In the genomic region with DNA sequence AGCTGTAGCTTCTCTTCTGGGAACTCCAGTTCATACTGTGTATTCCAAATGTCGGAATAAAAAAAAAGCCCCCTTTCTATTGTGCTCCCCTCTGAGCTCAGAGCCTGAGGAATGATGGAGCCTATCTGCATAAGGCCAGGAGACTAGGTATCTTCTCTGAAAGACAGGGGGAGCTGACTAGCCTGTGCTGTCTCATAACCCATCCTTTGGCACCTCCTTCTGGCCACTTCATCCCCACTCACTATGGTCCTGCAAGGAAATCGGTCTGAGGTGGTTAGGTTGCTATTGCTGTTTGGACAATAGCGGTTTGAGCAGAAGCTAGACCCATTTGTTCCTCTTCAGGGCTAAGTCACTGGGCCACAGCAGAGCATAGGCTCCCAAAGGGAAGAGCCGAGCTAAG, we compare ENCODE assay signal across 11 mouse cellular contexts. TPM values are rescaled to one million over a fixed set of nuclear protein-coding genes. Genes with fewer than 3 reads are reported as not detected.
DNase-seq lines count a peak whose midpoint lies in the region; ATAC-seq and TF ChIP-seq lines count a peak whose summit lies in the region.
"Had no signal": no experiment of that assay in that cellular context is flagged by ENCODE, and none has a peak within 500 bp of the region (broad histone marks: within the 10 kb centered on the region; RNA-seq: fewer than 3 reads in every experiment).

No protein-coding gene starts in this region.

- no peaks in the 10 kb centered on the region for H3K27me3 ChIP-seq in cerebellum, adult 2 months (ENCODE audit: control insufficient read depth, insufficient read depth, low read length)
- H3K27me3 ChIP-seq in kidney, embryonic 16.5 days (ENCODE audit: insufficient read depth, low read length), result no peaks in the 10 kb centered on the region
- no peaks in the 10 kb centered on the region for H3K27me3 ChIP-seq in hindbrain, embryonic 14.5 days (ENCODE audit: control insufficient read depth, insufficient read depth, low read length)
- H3K27me3 ChIP-seq: neural tube, embryonic 12.5 days had no signal

- no peak for DNase-seq in cerebellum, adult 2 months
- DNase-seq in cerebellum, postnatal 4 days (ENCODE audit: low spot score in 2 of 2), result no peak
- DNase-seq in kidney, adult 18-20 months, result no peak
- peak; percentile 80 for DNase-seq in NIH3T3 (ENCODE audit: low read depth)
- DNase-seq in lung, postnatal 36 days, result peak; percentile 50
- no peak for DNase-seq in ovary, postnatal 36 days (ENCODE audit: low spot score)
- no peak for DNase-seq in hindbrain, embryonic 14.5 days (ENCODE audit: low spot score)

- no peaks in the 10 kb centered on the region for H3K9me3 ChIP-seq in kidney, embryonic 16.5 days (ENCODE audit: low read length)
- no peaks in the 10 kb centered on the region for H3K9me3 ChIP-seq in hindbrain, embryonic 14.5 days (ENCODE audit: control insufficient read depth, low read length)
- H3K9me3 ChIP-seq: neural tube, embryonic 12.5 days had no signal

- H3K4me1 ChIP-seq in cerebellum, adult 2 months (ENCODE audit: control insufficient read depth, insufficient read depth, low read length), result no peaks in the 10 kb centered on the region
- peaks cover 3% of the 10 kb centered on the region for H3K4me1 ChIP-seq in kidney, embryonic 16.5 days (ENCODE audit: insufficient read depth, low read length)
- peaks cover 15% of the 10 kb centered on the region for H3K4me1 ChIP-seq in hindbrain, embryonic 14.5 days (replicated peaks; ENCODE audit: control insufficient read depth, insufficient read depth, low read length)

- no peak overlapping the region for H3K9ac ChIP-seq in kidney, embryonic 16.5 days (replicated peaks; ENCODE audit: low read length)
- H3K9ac ChIP-seq in hindbrain, embryonic 14.5 days, result no peak overlapping the region
- H3K9ac ChIP-seq: neural tube, embryonic 12.5 days had no signal

- no peaks in the 10 kb centered on the region for H3K36me3 ChIP-seq in kidney, embryonic 16.5 days (ENCODE audit: insufficient read depth, low read length)
- no peaks in the 10 kb centered on the region for H3K36me3 ChIP-seq in hindbrain, embryonic 14.5 days (replicated peaks; ENCODE audit: control insufficient read depth, insufficient read depth)
- H3K36me3 ChIP-seq: neural tube, embryonic 12.5 days had no signal

- no peak for TF ChIP-seq POLR2A in cerebellum, adult 2 months (IDR thresholded peaks at IDR 0.05; ENCODE audit: borderline replicate concordance, insufficient read depth, low read length)

- ATAC-seq in kidney, embryonic 16.5 days (ENCODE audit: low FRiP score, low TSS enrichment), result peak; percentile 72; the same call in 1 of the 2 replicates
- no peak for ATAC-seq in hindbrain, embryonic 14.5 days (ENCODE audit: low FRiP score)

- peak; percentile 53; the same call in 1 of the 2 replicates for TF ChIP-seq CTCF in cerebellum, adult 2 months (IDR thresholded peaks at IDR 0.05; ENCODE audit: borderline replicate concordance, insufficient read depth, low read depth, low read length)

- H3K4me3 ChIP-seq in cerebellum, adult 2 months (replicated peaks; ENCODE audit: insufficient read depth, low read depth, low read length), result no peak overlapping the region
- no peak overlapping the region for H3K4me3 ChIP-seq in kidney, embryonic 16.5 days (ENCODE audit: low read length)
- no peak overlapping the region for H3K4me3 ChIP-seq in hindbrain, embryonic 14.5 days (replicated peaks; ENCODE audit: low read length)
- H3K4me3 ChIP-seq: neural tube, embryonic 12.5 days had no signal

- WGBS in cerebellum, adult 2 months, result 56% methylated on average over 4 of the region's 4 CpGs
- 60% methylated on average over 4 of the region's 4 CpGs for WGBS in kidney, embryonic 16.5 days
- 62% methylated on average over 4 of the region's 4 CpGs for WGBS in hindbrain, embryonic 14.5 days

- H3K4me2 ChIP-seq in kidney, embryonic 16.5 days (replicated peaks; ENCODE audit: low read depth, low read length), result no peak overlapping the region
- H3K4me2 ChIP-seq in hindbrain, embryonic 14.5 days (replicated peaks), result no peak overlapping the region
- H3K4me2 ChIP-seq: neural tube, embryonic 12.5 days had no signal

- no peak overlapping the region for H3K27ac ChIP-seq in cerebellum, adult 2 months (ENCODE audit: insufficient read depth, low read length)
- H3K27ac ChIP-seq in kidney, embryonic 16.5 days (ENCODE audit: low read length), result no peak overlapping the region
- H3K27ac ChIP-seq in hindbrain, embryonic 14.5 days, result no peak overlapping the region
- H3K27ac ChIP-seq: neural tube, embryonic 12.5 days had no signal

RNA-seq across cellular contexts. Expression of a gene that starts 15.1 kb away (rescaled TPM):
- 32.0 and 36.0 TPM in 2 replicates for polyA plus RNA-seq in cerebellum, adult 2 months (2012; rRNA removed)
- 173 and 181 TPM in 2 replicates for polyA plus RNA-seq in kidney, embryonic 16.5 days (2015; fragmentation: Nextera tagmentation; extraction: Ambion mirVana)
- 35.0 and 46.9 TPM in 2 replicates for polyA plus RNA-seq in hindbrain, embryonic 14.5 days (2014; fragmentation: Nextera tagmentation; extraction: Ambion mirVana)

RNA-seq across cellular contexts. Expression of a gene that starts 19.5 kb away (rescaled TPM):
- not detected in 2 replicates for polyA plus RNA-seq in cerebellum, adult 2 months (2012; rRNA removed)
- polyA plus RNA-seq in kidney, embryonic 16.5 days (2015; fragmentation: Nextera tagmentation; extraction: Ambion mirVana), result 0.45 and 0.99 TPM in 2 replicates
- polyA plus RNA-seq in hindbrain, embryonic 14.5 days (2014; fragmentation: Nextera tagmentation; extraction: Ambion mirVana), result not detected in 2 replicates
- polyA plus RNA-seq: gonadal fat pad, adult 2 months; limb, embryonic 14.5 days; neural tube, embryonic 12.5 days had no signal

RNA-seq across cellular contexts. Expression of a gene that starts 24.2 kb away (rescaled TPM):
- 2.7 and 4.1 TPM in 2 replicates for polyA plus RNA-seq in cerebellum, adult 2 months (2012; rRNA removed)
- 3.6 and 5.5 TPM in 2 replicates for polyA plus RNA-seq in kidney, embryonic 16.5 days (2015; fragmentation: Nextera tagmentation; extraction: Ambion mirVana)
- 1.2 and 1.6 TPM in 2 replicates for polyA plus RNA-seq in hindbrain, embryonic 14.5 days (2014; fragmentation: Nextera tagmentation; extraction: Ambion mirVana)

RNA-seq across cellular contexts. Expression of a gene that starts 26.0 kb away (rescaled TPM):
- 0.31 and 0.38 TPM in 2 replicates for polyA plus RNA-seq in cerebellum, adult 2 months (2012; rRNA removed)
- 0.12 and 0.36 TPM in 2 replicates for polyA plus RNA-seq in kidney, embryonic 16.5 days (2015; fragmentation: Nextera tagmentation; extraction: Ambion mirVana)
- polyA plus RNA-seq in hindbrain, embryonic 14.5 days (2014; fragmentation: Nextera tagmentation; extraction: Ambion mirVana), result not detected in 2 replicates
- polyA plus RNA-seq: neural tube, embryonic 12.5 days had no signal

RNA-seq across cellular contexts. Expression of a gene that starts 26.1 kb away (rescaled TPM):
- not detected in 2 replicates for polyA plus RNA-seq in cerebellum, adult 2 months (2012; rRNA removed)
- not detected in 2 replicates for polyA plus RNA-seq in kidney, embryonic 16.5 days (2015; fragmentation: Nextera tagmentation; extraction: Ambion mirVana)
- not detected in 2 replicates for polyA plus RNA-seq in hindbrain, embryonic 14.5 days (2014; fragmentation: Nextera tagmentation; extraction: Ambion mirVana)
- polyA plus RNA-seq: gonadal fat pad, adult 2 months; limb, embryonic 14.5 days; neural tube, embryonic 12.5 days had no signal

Comparison
In these comparisons a context has a peak if more than half of its experiments do, and no peak if none do; other contexts are left out.
1. DNase-seq: peak in NIH3T3 (single experiment) and lung, postnatal 36 days (single experiment); none in cerebellum, adult 2 months (0 of 2), cerebellum, postnatal 4 days (0 of 2), kidney, adult 18-20 months (single experiment), ovary, postnatal 36 days (single experiment) and hindbrain, embryonic 14.5 days (single experiment).